Mouse (Mus musculus) frontal cortex, postnatal 10 days (tissue): ENCODE measurements around the gene Foxp1.
A peak's percentile ranks its signal among the peaks of the same experiment; 100 is the strongest.

Source experiments
- DNase-seq, 2 experiments: peaks; one replicate each; pipeline ENCODE4 v3.0.0; 2022; ENCODE audit warnings: low spot score in 2 of 2, mixed read lengths in 1 of 2

Foxp1 gene

DNA sequence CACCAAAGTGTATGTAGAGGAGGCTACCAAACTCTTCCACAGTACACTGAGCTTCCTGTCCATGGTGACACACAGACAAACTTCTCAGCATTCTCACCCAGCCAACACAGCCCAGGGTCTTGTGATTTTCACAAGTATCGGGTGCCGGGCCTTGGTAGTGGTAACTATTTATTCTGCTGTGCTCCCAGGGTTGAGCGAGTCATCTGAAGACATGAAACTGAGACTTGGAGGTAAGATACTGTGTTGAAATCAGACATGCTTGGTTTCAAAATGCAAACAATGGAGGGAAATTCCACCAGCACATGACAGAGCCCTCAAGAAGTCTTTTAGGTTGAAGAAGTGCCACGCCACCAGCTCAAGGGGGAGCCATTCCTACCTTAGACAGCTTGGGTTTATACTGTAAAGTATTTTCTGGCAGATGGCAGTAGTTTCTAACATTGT lies 465.4 kb downstream of the Foxp1 start:
- no peak for DNase-seq

GRCm38 (mm10) chr6:99056379-99056778 lies 466.1 kb downstream of the Foxp1 start:
- no peak for DNase-seq

DNA sequence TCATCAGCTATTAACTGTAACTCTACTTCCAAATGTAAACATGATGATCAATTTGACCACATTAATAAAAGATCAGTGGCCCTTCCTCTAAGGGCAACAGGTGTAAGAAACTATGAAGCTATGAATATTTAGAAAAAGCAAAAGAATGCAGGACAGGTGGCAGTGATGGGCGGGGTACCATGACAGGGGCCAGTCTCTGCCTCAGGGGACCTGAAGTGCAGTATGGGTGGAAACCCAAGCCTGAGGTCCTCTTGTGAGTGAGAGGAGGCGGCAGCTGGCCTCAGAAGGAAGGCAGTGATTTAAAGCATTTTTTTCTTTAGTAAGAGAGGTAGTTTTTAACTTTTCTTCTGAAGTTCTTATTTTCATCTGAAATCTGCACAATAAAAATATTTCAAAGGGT lies 468.5 kb downstream of the Foxp1 start:
- no peak for DNase-seq

- no peak for DNase-seq
Measured at GRCm38 (mm10) chr6:99053111-99053510, 469.4 kb downstream of the Foxp1 start.

DNA sequence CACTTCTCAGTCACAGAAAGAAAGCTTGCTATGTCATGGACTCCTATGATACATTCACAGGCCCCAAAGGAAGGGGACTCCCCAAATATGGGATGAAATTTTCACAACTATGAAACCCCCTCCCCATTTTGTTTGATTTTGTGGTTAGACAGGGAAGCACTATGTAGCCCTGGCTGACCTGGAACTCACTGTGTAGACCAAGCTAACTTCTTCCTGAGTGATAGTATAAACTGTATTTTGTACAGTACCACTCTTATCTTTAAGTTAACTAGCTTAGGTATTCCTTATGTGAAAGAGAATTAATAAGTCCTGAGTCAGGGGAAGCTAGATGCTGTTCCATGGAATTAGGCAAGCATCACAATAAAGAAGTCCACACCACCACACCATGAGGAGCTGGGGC lies 470.8 kb downstream of the Foxp1 start:
- DNase-seq, result no peak

DNA sequence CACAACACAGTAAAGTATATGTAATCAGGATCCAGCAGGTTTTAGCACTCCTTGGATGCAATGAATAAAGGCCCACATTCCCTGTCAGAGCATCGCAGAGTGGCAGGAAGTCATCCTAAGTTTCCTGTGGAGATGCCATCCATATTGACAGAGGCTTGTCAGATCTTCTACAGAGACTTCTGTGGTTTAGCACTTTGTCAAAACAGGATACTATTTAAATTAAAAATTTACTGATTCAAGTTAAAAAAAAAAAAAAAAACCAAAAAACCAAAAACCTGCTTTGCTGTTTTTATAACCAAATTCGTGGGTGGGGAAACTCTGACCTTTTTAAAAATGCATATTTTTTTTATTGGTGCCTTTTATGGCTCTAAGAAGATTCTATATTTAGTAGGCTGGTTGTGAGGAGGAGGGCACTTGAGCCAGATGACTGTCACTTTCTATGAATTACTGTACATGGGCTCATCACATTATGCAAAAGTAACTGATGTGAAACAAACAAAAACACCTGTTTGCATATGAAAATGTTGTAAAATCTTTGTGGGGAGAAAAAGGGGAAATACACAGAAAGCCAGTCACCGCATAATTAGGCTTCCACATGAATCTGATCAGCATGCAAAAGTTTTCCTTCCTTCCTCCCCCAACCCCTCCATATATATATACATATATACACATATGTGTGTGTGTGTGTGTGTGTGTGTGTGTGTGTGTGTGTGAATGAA lies 472.1 kb downstream of the Foxp1 start:
- DNase-seq, result no peak

GRCm38 (mm10) chr6:99047322-99047721 lies 475.2 kb downstream of the Foxp1 start:
- no peak for DNase-seq

GRCm38 (mm10) chr6:99045845-99046788 lies 476.4 kb downstream of the Foxp1 start:
- DNase-seq, result no peak

GRCm38 (mm10) chr6:99043932-99044664 lies 478.4 kb downstream of the Foxp1 start:
- DNase-seq, result no peak

- DNase-seq, result no peak
Measured at GRCm38 (mm10) chr6:99043226-99043625, 479.3 kb downstream of the Foxp1 start.

- DNase-seq, result no peak
Measured at GRCm38 (mm10) chr6:99042175-99042954, 480.2 kb downstream of the Foxp1 start.

DNA sequence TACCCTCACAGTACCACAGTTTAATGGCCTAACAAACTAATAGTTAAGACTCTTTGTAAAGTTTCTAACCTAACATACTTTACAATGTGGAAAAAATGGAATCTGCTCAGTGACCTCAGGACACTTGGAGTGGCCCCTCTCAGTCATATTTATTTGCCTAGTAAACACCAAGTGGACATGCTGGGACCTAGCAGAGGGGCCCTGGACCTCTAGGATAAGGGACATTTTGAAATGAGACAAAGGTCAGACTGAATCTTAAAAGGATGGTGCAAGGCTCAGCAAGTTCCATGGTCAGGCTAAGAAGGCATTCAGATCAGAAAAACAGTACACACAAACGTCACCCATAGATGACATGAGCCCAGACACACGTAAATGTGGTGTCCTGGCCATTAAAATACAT lies 483.5 kb downstream of the Foxp1 start:
- DNase-seq, result no peak

- DNase-seq, result no peak
Measured at GRCm38 (mm10) chr6:99035459-99036375, 486.8 kb downstream of the Foxp1 start.

DNA sequence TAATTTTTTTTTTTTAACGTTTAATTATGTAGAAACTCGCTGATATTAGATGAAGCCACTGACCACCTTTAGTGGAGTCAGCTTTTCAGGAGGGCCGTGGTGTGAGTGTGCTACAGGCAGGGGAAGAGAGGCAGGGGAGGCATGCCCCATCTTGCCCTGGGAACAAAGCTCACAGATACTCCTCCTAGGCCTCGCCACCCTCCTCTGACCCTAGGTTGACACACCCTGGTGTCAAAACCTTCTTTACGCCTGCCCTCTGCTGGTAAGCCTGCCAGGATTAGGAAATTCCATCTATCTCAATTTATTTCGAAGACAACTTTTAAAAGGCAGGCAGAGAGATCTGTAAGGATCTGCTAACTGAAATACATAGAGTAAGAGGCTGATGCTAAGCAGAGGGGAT lies 489.5 kb downstream of the Foxp1 start:
- no peak for DNase-seq

DNA sequence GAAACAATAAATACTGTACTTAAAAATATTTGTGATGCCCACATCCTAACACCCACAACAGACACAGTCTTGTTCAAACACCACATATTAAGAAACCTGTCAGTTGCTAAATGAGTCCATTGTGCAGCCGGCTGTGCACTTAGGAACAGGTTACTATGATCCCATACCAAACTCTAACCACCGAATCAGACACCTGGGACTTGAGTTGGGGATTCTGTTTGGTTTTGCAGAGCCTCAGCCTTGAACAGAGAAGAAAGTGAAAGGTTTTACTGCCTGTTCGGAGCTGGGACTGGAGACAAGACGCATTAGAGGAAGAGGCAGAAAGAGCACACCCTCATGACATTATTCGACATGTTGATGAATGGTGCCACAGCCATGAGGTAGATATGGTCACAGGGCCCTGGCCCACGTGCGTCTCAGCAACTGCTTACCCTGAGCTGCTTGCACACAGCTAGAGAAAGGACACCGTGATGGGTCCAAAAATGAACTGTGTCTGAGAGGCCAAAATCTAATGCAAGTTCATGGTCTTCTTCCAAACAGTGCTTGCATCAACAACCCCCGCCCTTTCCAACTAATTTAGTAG lies 491.1 kb downstream of the Foxp1 start:
- no peak for DNase-seq

- no peak for DNase-seq
Measured at GRCm38 (mm10) chr6:99030251-99030650, 492.3 kb downstream of the Foxp1 start.

DNA sequence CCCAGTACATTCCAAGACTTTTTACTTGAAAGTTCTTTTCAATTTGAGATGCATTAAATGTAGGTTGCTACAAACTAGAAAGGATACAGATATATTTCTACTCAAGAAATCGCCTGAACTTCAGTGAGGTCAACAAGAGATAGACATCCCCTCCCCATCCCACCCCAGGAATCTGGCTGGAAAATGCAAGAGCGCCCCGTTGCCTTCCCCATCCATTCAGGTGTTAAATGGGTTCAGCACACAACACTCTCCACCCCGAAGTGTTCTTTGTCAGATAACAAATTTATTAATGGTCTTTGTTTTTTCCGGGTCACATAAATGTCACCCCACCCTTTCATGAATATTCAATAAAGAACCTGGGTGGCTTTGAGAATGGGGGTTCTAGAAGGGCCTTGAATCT lies 493.1 kb downstream of the Foxp1 start:
- DNase-seq, result no peak

GRCm38 (mm10) chr6:99028989-99029305 lies 493.6 kb downstream of the Foxp1 start:
- DNase-seq, result no peak

DNA sequence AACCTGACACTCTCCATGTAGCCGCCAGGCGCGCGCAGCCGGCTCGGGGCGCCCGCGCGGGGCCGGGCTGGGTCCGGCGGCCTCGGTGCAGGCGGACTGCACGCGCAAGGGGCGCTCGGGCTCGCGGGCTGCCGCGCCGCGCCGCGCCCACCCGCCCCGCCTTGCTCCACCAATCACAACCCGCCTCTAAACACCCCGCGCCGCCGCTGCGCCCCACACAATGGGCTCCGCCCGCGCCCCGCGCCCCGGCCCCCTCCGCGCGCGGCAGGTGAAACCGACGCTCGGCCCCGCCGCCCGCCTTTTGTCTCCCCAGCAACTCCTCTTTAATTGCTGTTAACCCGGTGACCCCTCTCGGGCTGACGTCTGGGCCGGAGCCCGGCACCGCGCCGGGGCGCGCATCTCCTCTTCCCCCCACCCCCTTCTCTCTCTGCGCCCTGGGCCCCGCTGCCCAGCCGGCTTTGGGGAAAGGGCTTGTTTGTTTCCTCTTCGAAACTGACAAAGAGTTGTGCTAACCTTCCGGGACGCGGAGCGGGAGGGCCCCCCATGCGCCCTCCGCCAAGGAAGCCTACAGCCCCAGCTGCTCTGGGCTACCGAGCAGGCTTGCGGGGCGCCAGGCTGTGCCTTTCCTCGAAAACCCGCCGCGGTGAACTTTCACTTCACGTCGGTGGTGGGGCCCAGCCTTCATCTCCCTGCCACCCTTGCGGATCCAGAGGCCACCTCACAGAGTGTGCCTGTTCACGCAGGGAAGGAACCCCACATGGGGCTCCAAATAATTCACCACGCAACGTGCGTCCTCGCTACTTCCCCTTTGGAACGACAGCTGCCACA lies 494.1 kb downstream of the Foxp1 start:
- DNase-seq, result peak; percentile 20 to 60
